Mouse (Mus musculus) urinary bladder, postnatal 25 days (tissue): ENCODE measurements at regions not wholly inside any gene's neighbourhood (a gene's known extent, or its start where the extent isn't known, plus 50 kb on each side); places are given as distances from the start of the nearest gene placed in this dataset.
"Not testable (repeated sequence)": the region's sequence is repeated elsewhere in the genome, so short reads cannot be mapped to it uniquely, and the experiment has no call there.

Experiments used
- DNase-seq: peaks from one replicate; pipeline ENCODE4 v3.0.0; 2022; ENCODE audit warnings: low spot score

DNA sequence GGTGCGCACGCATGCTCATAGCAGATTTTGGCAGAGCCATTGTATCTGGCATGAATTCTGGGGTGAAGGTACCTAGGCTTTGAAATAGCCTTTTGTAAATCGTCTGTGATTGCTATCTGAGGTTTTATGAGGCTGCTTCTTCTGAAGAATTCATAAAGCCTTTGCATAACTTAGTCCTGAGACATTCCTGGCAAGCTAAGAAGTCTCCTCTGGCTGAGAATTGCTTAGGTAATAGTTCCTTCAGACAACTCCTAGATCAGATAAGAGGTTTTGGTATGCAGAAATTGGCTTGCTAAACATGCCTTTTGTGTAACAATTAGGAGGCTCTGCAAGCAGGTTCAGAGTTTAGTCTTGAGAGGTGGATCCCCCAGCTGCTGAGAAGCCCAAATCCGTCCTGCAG lies 82.7 kb downstream of the Pmp22 start:
- no peak for DNase-seq

DNA sequence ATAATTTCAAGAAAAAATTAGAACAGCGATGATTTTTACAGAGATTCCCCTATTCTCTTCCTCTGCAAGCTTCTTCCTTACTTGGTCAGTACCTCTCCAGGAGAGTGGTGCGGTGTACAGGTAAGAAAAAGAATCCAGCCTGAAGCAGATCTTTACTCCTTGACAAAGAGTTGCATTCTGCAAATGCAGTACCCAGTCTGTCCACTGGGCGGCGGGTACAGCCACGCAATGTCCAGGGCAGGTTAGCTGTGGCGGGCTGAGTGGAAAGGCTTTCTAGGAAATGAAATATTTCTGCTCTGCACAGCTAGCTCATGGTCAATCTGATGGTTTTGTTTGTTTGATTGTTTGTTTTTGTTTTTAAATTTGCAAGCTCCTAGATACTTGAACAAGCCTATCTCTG lies 84.3 kb downstream of the Pmp22 start:
- DNase-seq = peak; percentile 87

GRCm38 (mm10) chr11:63213901-63214425 lies 85.2 kb downstream of the Pmp22 start:
- no peak for DNase-seq

- no peak for DNase-seq
These were observed 87.2 kb downstream of the Pmp22 start for GRCm38 (mm10) chr11:63215993-63216392.

GRCm38 (mm10) chr11:63217049-63217448 lies 88.3 kb downstream of the Pmp22 start:
- DNase-seq = no peak

GRCm38 (mm10) chr11:63226471-63226870 lies 97.7 kb downstream of the Pmp22 start:
- DNase-seq = no peak

DNA sequence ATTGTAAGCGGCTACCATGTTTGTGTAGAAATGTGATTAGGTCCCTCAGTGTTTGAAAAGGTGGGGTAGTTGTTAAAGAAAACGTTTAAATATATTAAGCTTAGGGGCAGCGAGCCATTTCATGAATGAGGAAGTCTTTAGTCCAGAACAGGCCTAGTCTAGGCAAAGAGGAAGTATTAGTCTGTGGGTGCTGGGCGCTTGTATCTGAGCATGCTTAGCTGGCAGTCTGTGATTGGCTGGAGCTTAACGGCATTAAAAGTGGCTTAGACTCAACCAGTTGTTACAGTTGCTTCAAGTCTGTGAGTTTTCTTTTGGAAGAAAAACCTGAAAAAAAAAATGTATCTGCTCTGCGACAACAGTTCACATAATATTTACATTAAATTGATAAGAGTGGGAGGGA lies 102.0 kb downstream of the Pmp22 start:
- no peak for DNase-seq

DNA sequence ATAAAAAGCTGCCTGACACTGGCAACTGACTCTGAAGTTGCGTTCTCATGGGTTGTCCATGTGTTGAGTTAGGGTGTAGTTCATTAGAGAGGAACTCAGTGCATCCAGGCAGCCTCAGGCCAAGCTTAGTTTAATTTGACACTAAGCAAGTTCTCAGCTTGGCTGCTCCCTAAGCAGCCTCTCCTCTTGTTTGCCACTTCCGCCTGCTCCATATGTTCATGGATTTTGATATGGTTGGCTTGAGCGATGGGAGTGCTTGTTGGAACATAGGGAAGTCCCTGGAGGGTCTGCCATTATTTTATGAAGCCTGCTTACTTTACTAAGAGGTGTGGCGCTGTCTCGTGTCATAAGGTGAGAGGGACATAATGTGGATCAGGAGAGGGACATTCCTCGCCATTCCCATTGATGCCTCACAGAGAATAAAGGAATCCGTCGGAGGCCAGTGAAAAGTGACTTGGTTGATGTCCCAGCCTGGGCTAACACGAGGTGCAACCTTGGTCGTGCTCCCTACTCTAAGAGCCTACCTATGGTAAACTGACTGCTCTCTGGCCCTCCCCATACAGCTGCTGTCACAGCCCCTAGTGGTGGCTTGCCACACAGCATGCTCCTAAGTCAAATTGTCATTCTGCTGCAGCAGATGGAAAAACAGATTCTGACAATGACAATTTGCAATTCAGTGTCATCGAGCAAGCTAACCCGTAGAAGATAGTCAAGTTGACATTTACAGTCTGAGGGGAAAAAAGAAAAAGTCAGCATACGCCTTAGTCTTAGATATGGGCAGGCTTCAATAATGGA lies 104.6 kb downstream of the Pmp22 start:
- DNase-seq = no peak

- DNase-seq = no peak
These were observed 105.7 kb downstream of the Pmp22 start for GRCm38 (mm10) chr11:63234481-63234880.

GRCm38 (mm10) chr11:63238655-63239054 lies 109.9 kb downstream of the Pmp22 start:
- no peak for DNase-seq

DNA sequence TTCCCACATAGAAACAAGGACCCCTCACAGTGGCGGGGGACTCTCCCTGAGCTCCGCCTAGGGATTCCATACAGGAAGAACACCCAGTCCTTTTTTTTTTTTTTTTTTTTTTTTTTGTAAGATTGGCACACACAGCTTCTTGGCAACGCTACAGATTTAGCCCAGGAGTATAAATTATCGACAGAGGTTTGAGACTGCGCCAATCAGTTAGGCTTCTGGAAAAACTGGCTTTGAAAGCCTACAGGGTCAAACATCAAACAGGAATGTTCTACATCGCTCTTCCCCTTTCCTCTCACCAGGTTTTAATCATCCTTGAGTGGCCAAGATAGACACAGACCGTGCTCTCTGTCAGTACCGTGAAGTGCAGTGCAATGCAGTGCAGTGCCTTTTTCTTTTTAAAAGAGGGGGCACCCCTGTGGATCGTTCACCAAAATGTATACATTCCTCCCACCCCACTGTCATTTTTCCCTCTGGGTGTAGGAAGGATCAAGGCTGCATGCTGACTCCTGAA lies 115.2 kb downstream of the Pmp22 start:
- DNase-seq = no peak

DNA sequence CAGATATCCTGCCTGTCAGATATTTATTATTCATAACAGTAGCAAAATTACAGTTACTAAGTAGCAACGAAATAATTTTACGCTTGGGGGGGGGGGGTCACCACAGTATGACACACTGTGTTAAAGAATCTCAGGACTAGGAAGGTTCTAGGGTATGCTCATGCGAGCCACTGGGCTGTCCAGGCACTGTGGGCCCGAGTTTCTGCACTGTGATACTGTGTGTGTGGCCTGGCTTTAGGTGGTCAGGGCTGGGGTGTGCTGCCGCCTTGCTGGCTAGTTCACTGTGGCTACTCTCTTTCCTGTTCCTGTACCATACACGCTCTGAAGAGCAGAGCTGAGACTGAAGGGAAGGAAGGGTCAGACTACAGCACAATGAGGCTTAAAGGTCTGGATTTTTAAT lies 116.3 kb downstream of the Pmp22 start:
- DNase-seq = no peak

DNA sequence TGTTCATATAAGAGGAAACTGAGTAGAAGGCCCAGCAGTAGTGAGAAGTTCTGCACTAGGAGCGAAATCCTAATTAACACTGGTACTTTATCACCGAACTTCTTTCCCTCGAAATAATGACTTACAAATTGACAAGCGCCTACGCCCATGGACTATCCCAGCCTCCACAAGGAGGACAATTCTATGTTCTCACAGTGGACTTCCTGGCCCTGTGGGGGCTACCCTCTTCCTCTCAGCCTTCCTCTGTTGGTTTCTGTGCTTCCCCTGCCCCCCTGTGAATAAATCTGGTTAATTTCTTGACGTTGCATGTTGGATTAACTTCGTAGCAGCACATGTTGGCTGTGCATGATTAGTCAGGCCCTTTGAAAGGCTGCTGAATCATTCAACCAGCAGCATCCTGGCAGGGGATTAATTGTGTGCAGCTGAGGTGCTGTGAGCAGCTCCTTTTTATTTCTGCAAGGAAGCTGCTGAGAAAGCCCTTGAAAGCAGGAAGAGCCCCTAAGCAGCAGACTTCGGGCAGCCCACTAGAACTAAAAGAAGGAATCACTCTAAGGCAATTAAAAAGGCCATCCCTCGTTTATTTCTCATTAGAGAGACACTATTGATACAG lies 117.4 kb downstream of the Pmp22 start:
- no peak for DNase-seq

DNA sequence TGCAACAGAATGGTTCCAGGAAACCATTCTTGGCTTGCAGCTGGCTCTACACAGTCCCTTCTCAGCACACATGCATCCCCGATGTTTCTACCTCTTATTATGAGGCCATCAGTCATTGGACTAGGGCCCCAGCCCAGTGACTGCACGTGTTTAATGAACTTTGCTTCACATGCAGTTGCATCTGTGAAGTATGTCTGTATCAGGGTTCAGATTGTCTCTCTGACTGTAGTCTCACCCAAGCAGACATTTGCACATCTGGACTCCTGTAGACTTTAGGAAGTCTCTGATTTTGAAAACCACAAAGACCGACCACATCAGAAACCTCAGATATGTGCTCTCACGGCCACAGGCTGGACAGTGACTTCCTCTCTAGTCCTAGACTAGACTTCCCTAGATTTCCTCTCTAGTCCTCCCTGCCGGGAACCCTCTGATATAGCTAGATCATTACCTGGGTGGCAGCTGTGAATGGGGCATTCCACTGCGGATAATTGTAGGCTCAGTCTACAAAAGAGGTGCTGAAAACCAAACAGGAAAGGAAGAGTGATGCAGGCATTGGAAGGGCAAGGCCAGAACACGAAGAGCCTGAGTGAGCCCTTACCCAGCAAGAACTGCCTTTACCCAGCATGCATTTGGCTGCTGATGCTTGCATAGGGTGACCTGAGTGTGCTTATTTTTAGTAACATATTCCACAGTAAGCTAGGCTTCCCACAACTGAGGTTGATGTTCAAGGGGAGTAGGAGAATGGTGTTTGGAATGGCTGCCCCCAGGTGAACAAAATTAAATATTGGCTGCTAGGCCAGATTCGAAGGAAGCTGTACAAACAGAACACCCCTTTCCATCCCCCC lies 123.5 kb downstream of the Pmp22 start:
- no peak for DNase-seq

DNA sequence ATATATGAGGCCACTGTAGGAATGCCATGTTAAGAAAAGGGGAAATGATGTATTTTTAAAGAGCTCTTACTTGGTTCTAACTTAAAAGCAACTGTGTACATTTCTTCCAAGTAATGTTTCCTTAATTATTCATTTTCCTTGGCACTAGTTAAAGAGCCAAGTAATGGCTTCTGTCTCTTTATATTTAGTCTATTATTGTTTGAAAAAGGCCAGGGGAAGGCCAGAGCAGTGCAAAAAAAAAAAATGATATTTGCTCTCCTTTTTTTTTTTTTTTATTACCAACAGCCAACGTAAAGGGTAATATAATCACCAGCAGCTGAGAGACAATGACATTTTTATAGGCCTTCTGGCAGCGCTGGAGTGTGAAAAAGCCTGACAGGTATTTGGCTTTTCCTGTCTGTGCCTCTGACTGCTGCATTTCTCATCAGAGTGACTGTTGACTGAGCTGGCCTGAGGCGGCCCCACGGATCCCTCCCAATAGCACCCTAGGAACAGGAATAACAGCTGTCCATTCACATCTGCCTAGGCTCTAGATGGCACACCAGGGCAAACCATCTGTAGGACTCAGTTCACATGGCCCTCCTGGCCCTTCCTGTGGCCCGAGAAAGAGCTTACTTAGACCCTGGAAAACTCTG lies 124.3 kb downstream of the Pmp22 start:
- no peak for DNase-seq

- peak; percentile 5 for DNase-seq
These were observed 135.8 kb downstream of the Pmp22 start for GRCm38 (mm10) chr11:63264432-63265061.

GRCm38 (mm10) chr11:63266290-63266689 lies 137.5 kb downstream of the Pmp22 start:
- not testable (repeated sequence) for DNase-seq

- DNase-seq = no peak
These were observed 147.9 kb downstream of the Pmp22 start for GRCm38 (mm10) chr11:63276641-63277040.

GRCm38 (mm10) chr11:63281839-63282238 lies 153.1 kb downstream of the Pmp22 start:
- DNase-seq = no peak

DNA sequence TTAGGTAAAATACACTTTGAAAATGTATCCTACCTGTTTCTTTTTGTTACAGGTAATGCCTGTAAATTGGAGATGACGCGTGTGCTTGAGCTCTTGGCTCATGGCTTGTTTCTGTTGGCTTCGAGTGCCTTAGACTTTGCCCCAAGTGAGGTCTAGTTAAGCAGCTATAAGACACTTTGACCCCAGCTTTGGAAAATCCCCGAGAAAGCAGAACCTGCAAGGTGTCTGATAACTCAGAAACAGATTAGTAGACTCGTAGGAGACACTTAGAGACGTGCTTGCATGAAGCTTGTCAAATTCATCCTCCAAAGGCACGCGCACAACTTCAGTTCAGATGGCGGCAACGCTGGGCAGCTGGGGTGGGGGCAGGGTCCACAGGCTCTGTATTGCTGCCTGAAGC lies 153.8 kb downstream of the Pmp22 start:
- DNase-seq = no peak

DNA sequence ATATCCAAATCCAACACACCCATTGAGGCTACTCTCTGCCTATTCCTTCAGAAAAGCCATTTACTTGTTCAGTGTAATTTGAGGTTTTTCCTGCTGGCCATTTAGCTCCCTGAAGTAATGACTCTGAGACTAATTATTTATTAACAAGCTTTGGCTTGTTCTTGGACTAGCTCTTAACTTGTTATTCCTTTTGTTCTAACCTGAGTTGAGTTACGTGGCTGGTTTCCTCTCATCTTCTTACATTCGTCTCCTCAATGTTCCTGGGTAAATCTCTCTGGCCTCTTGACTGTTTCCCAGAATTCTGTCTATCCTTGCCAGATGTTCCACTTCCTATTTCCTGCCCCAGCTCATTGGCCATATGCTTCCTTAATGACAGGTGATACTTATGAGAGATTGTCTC lies 157.2 kb downstream of the Pmp22 start:
- DNase-seq = no peak
